Mouse (Mus musculus) E14TG2a.4 (cell line): Measurements from ENCODE around the gene Gm44511.

Experiments
- CTCF ChIP-seq: conservative IDR thresholded peaks from 2 replicates; pipeline ENCODE4 v1.5.1; 2014; ENCODE audit warnings: low read length
- NANOG ChIP-seq: IDR thresholded peaks from 2 replicates; pipeline ENCODE4 v1.6.1; 2014; ENCODE audit warnings: borderline replicate concordance, low read length, mixed read lengths

DNA sequence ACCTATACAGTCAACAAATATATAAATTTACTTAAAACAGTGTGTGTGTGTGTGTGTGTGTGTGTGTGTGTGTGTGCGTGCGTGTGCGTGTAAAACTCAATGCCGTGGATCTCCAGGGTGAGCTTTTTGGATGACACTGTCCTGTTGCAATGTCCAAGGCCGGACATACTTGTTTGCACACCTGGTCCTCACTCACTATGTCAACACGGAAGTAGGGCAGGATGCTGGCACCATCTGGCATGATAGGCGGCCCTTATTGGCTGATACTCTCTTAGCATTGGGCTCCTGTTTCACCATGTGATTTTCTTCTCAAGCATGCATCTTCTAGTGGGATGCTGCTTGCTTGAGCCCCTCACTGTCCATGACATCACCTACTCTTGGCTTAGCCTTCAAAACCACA lies 13.8 kb upstream of the Gm44511 start:
- TF ChIP-seq CTCF (no peak), NANOG (no peak)
